Mouse (Mus musculus): Measurements from ENCODE around the gene Slc23a4.

DNA sequence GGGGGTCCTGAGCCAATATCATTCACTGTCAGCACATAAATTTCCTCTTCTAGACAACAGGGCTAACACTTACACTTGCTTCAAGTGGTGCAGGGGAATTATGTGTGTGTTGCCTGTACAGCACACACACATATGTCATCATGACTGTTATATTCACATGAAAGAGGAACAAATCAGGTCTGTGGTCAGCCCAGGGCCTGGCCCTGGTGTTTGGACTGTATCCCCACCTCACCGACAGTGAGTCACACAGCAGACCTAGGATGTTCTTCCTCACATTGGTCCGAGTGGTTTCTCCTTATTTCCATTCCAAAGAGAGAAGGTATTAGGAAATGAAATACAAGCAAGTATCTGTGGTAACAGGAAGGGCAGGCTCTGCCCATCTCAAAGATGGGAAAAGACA, 23.7 kb downstream of the Slc23a4 start:
- TF ChIP-seq CTCF (IDR thresholded peaks at IDR 0.05 in 2 of 3, conservative IDR thresholded peaks at IDR 0.05 in 1 of 3; ENCODE audit: control insufficient read depth in 1 of 3, insufficient read depth in 1 of 3, low read depth in 2 of 3, low read length in 3 of 3, poor library complexity in 1 of 3, severe bottlenecking in 1 of 3) (no peak), E2F4 (IDR thresholded peaks at IDR 0.05; ENCODE audit: borderline replicate concordance, low read depth, low read length) (no peak)
